Mouse (Mus musculus) kidney, adult 11 months (tissue): ENCODE measurements around the gene Arhgef3.
"Not testable (repeated sequence)": the region's sequence is repeated elsewhere in the genome, so short reads cannot be mapped to it uniquely, and the experiment has no call there.

ENCODE experiments used
- DNase-seq: peaks from one replicate; pipeline ENCODE4 v3.0.0; 2022

Arhgef3 gene

DNA sequence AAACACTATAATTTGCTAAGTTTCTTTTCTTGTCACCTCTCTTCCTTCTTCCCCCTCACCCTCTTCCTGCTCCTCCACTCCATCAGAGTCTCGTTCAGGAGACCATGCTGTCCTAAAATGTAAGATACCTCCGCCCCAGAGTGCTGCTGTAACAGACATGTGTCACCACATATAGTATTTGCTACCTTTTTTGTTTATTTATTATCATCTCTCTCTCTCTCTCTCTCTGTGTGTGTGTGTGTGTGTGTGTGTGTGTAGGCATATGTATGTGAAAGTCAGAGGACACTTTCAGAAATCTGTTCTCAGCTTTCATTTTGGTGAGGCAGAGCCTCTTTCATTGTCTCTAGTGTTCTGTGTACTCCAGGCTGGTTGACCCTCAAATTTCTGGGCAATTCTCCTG, 119.0 kb downstream of the Arhgef3 start:
- no peak for DNase-seq

- no peak for DNase-seq
Measured at GRCm38 (mm10) chr14:27234270-27234840, 119.7 kb downstream of the Arhgef3 start.

- DNase-seq: no peak
Measured at GRCm38 (mm10) chr14:27235897-27236553, 121.3 kb downstream of the Arhgef3 start.

DNA sequence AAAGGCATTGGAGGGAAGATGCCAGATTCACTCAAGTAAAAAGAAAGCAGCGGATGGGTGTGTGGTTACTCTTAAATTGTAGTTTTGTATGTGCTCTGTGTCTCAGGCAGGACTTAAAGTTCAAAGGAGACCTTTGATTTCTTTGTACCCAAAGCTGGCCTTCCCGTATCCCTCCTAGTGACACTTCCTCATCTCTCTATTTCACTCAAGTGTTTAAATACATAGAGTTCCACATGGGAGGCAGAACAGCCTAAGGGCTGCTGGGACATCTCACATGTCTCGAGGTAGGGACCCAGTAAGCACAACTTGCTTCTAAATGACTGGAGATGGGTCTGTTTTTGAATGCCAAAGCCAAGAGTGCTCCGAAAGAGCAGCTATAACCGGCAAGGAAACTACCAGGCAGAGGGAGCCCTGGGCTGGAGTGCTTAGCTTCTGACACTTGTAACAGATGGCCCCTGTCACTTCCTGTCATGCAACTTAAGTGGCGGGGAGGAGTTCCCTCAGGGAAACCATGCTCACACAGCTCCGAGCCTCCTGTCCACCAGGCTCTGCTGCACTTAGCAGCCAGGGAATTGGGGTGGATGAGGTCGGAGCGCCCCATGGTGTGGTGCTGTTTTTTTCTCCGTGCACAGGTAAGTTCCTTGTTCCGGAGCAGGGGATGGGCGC, 123.0 kb downstream of the Arhgef3 start:
- peak; percentile 62 for DNase-seq

- DNase-seq: no peak
Measured at GRCm38 (mm10) chr14:27238600-27239118, 124.0 kb downstream of the Arhgef3 start.

- no peak for DNase-seq
Measured at GRCm38 (mm10) chr14:27239551-27240091, 124.9 kb downstream of the Arhgef3 start.

DNA sequence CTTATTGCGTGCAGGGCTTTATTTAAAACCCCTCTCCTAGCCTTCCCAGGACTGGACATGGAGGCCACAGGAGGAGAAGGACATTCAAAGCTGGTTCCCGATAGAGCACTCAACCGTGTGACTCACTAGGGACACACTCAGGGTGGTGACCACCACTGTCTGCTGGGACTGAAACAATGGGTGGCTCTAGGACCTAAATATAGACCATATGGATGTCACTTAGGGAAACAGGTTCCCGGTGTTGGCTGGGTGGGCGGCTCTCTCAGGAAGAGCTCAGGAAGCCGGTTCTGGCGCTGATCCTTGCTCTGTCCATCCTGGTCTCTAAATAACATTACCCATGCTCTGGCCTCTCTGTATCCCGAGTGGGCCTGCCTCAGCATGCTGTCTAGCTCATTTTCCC, 127.6 kb downstream of the Arhgef3 start:
- peak; percentile 67 for DNase-seq

- DNase-seq: no peak
Measured at GRCm38 (mm10) chr14:27242769-27243168, 128.1 kb downstream of the Arhgef3 start.

DNA sequence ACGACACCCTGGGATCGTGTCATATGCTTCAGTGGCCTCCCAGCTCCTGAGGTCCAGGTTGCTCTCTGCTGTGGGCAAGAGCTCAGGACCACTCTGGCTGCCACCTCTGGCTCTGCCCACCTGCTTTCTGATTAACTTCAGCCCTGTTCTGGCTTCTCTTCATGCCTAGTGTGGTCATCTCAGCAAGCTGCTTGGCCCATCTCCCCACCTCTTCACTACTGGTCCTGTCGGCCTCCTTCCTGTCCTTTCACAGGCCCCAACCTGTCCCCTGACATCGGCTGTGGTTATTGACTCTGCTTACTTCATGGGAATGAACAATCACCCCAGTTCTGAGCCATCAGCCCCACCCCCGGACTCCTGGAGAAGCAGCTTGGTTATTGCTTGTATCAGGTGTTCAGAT, 128.9 kb downstream of the Arhgef3 start:
- DNase-seq: no peak

GRCm38 (mm10) chr14:27244898-27245297, 130.2 kb downstream of the Arhgef3 start:
- no peak for DNase-seq

DNA sequence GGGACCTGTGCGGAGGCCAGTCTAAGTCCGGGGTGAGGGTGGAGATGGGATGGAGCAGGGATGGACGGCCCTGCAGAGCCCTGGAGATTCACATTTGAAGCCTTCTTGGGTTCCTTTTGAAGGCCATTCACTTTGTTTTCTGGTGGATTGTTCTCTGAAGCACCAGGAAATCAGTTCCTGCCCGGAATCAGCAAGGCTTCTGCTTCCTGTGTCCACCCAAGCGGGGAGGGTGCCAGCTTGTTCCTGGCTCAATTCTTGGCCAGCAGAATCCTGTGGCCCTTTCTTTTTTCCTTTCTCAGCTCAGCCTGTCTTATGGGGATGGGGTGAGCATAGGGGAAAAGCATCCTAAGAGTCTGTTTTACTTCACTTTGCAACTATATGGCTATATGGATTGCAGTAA, 131.7 kb downstream of the Arhgef3 start:
- no peak for DNase-seq

GRCm38 (mm10) chr14:27246948-27247347, 132.2 kb downstream of the Arhgef3 start:
- DNase-seq: not testable (repeated sequence)

DNA sequence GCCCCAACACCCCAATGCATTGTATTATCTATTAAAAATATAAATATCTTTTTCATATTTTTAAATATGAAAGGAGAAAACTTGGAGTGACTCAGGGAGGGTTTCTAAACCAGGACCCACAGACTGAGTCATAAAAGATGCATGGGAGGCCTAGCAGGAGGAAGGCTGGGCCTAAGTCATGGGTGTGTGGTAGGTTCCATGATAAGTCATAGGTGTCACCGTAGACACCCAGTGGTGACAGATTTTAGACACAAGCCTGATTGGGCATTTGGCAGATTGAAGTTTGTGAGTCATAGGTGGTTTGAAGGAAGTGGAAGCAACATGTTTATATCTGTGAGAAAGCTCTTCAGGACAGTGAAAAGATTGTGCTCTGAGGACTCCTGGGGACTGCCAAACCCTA, 134.4 kb downstream of the Arhgef3 start:
- DNase-seq: no peak

GRCm38 (mm10) chr14:27250281-27250789, 135.6 kb downstream of the Arhgef3 start:
- DNase-seq: no peak

DNA sequence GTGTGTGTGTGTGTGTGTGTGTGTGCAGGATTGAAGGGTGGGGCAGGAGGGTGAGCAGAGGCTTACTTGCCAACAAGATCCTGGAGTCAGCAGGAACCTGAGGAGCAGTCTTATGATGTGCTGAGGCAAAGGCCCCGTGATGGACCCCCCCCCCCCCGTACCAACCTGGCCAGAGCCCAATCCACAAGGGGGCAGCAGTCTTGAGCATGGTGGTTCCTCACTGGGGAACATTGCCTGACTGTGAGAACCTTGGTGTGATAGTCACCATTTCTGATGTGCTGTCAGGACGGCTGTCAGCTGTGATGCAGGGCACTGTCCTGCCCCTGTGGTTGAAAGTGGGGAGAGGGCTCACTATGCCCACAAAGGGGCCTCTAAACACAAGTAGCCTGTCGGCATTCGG, 138.7 kb downstream of the Arhgef3 start:
- DNase-seq: no peak

DNA sequence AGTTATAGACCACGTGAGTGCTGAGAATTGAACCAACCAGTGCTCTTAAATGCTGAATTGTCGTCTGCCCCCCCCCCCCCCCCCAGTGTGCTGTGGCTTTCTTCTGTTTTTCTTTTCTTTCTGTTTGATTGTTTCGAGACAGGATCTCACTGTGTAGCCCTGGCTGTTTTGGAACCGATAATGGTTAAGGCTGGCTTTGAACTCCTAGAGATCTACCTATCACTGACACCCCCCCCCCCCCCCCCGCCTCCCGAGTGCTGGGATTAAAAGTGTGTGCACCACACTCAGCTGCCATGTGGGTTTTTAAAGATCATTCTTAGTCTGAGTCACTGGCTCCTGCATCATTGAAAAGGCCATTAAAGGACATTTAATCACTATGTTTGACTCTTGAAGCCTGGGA, 147.7 kb downstream of the Arhgef3 start:
- no peak for DNase-seq

GRCm38 (mm10) chr14:27266601-27267000, 151.9 kb downstream of the Arhgef3 start:
- DNase-seq: no peak

DNA sequence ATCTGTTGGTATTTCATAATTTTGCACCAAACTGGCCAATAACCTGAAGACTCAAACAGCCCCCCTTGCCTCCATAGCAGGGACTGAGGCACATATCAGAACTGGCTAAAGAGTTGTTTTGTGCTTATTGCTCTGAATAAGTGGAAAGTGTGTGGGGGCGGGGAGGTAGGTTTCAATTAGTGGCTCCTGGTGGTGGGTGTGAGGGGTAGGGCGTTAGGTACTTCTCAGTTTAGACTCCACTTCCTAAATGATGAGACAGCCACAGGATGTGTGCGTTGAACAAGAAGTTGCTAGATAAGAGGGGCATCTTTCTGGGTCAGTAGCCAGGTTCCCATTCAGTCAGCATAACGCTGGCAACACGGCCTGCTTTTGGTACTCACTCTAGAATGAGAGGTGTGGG, 153.4 kb downstream of the Arhgef3 start:
- no peak for DNase-seq

- DNase-seq: no peak
Measured at GRCm38 (mm10) chr14:27268986-27269700, 154.4 kb downstream of the Arhgef3 start.

DNA sequence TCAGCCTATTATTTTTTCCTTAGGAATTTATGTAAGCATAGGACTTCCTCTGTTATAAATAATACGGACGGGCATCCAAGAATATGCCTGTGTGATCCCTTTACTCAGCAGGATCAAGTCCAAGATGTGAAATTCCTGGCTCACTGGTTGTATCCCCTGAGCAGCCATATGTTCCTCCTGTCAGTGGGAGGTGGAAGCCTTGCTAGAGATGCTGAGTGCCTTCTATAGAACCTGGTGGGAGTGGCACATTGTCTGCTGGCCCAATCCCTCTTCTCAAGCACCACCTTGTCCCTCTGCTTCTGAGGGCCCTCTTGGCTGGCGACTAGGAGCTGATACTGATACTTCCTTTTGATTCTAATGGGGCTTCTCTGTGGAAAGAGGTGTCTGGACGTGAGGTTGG, 155.1 kb downstream of the Arhgef3 start:
- DNase-seq: no peak

GRCm38 (mm10) chr14:27270466-27270865, 155.8 kb downstream of the Arhgef3 start:
- DNase-seq: no peak

- DNase-seq: no peak
Measured at GRCm38 (mm10) chr14:27271371-27272071, 156.8 kb downstream of the Arhgef3 start.
